Mouse (Mus musculus) limb, embryonic 10.5 days (tissue): ENCODE measurements around the gene Xrn1. TPM values are rescaled to one million over a fixed set of nuclear protein-coding genes. Genes with fewer than 3 reads are reported as not detected.
A peak's percentile ranks its signal among the peaks of the same experiment; 100 is the strongest.
"Not testable (repeated sequence)": the region's sequence is repeated elsewhere in the genome, so short reads cannot be mapped to it uniquely, and the experiment has no call there.

Experiments
- DNase-seq: peaks from one replicate; pipeline ENCODE4 v3.0.0-alpha.2; 2017; ENCODE audit warnings: low spot score
- H3K27ac ChIP-seq: fragments of 300-500 bp; sonication (generic); 2 replicates; pipeline ENCODE4 v1.5.1; 2016; ENCODE audit warnings: mild to moderate bottlenecking
- H3K27me3 ChIP-seq: fragments of 300-500 bp; sonication (generic); 2 replicates; pipeline ENCODE4 v1.6.1; 2016; ENCODE audit warnings: low read depth, mild to moderate bottlenecking; ENCODE audit not compliant: poor library complexity, severe bottlenecking
- H3K36me3 ChIP-seq: fragments of 300-500 bp; sonication (generic); 2 replicates; pipeline ENCODE4 v1.6.1; 2016; ENCODE audit warnings: mild to moderate bottlenecking, moderate library complexity
- H3K4me1 ChIP-seq: fragments of 300-500 bp; sonication (generic); 2 replicates; pipeline ENCODE4 v1.6.1; 2016
- H3K4me3 ChIP-seq: fragments of 300-500 bp; sonication (generic); 2 replicates; pipeline ENCODE4 v1.5.1; 2016; ENCODE audit warnings: mild to moderate bottlenecking, moderate library complexity
- H3K9me3 ChIP-seq: fragments of 300-500 bp; sonication (generic); replicated peaks from 2 replicates; pipeline ENCODE4 v1.6.1; 2016; ENCODE audit warnings: mild to moderate bottlenecking
- WGBS: fragments of 180-500 bp; shearing (Covaris S2); methylation state at CpG from one replicate; pipeline ENCODE4 v1.1.7; 2016; 5-methylcytosine and 5-hydroxymethylcytosine counted together
- polyA plus RNA-seq: library from polyadenylated mRNA; unstranded; fragments of >200 nt; fragmentation: Nextera tagmentation; extraction: Ambion mirVana; gene quantifications from 2 replicates; pipeline ENCODE4 v1.2.1, GENCODE M21; 2016

Gene Xrn1
- 17.0 and 20.0 TPM in 2 replicates for polyA plus RNA-seq

GRCm38 (mm10) chr9:95954585-95955461 is at the start of gene Xrn1:
Gene Xrn1, plus strand, starts transcription at chr9:95954760.
- H3K36me3 ChIP-seq, result peaks cover 33% of the 10 kb centered on the region
- H3K4me3 ChIP-seq, result peak within 1 kb of the TSS; percentile 89
- no peaks in the 10 kb centered on the region for H3K4me1 ChIP-seq
- H3K27ac ChIP-seq, result peak within 1 kb of the TSS; percentile 97
- no peaks in the 10 kb centered on the region for H3K9me3 ChIP-seq
- no peaks in the 10 kb centered on the region for H3K27me3 ChIP-seq
- WGBS, result under 1% methylated on average over 57 of the region's 57 CpGs
- DNase-seq, result peak; percentile 94

DNA sequence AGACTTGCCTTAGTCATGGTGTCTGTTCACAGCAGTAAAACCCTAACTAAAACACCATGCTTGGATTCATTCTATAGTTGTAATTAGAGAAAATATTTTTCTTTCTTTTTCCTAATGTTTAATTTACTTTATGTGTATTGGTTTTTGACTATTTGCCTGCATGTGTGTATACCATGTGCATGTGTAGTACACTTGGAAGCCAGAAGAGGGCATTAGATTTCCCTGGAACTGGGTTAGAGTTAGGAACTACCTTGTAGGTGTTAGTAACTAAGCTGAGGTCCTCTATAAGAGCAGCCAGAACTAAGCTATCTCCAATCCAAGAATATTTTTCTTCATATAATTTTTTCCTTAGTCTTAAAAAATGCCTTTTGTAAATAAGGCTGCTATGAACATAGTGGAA is 21.7 kb upstream of the Xrn1 start:
- H3K36me3 ChIP-seq, result peaks cover 27% of the 10 kb centered on the region
- no peaks in the 10 kb centered on the region for H3K9me3 ChIP-seq
- DNase-seq, result no peak
- no peaks in the 10 kb centered on the region for H3K4me1 ChIP-seq
- H3K27ac ChIP-seq, result no peak overlapping the region
- H3K4me3 ChIP-seq, result no peak overlapping the region
- no peaks in the 10 kb centered on the region for H3K27me3 ChIP-seq

- 91% methylated on average over 4 of the region's 4 CpGs for WGBS
- Histone ChIP-seq H3K36me3 (peaks cover 24% of the 10 kb centered on the region), H3K27ac (no peak overlapping the region), H3K27me3 (no peaks in the 10 kb centered on the region), H3K9me3 (no peaks in the 10 kb centered on the region), H3K4me1 (no peaks in the 10 kb centered on the region), H3K4me3 (peak overlapping the region; percentile 89)
- no peak for DNase-seq
Observed at GRCm38 (mm10) chr9:95953658-95954057, 902 bp upstream of the Xrn1 start.

- Histone ChIP-seq H3K27me3 (no peaks in the 10 kb centered on the region), H3K27ac (peak overlapping the region; percentile 97), H3K4me3 (peak overlapping the region; percentile 89), H3K36me3 (peaks cover 27% of the 10 kb centered on the region), H3K9me3 (no peaks in the 10 kb centered on the region), H3K4me1 (no peaks in the 10 kb centered on the region)
- 0% methylated on average over 7 of the region's 7 CpGs for WGBS
- DNase-seq, result peak; percentile 55
Observed at GRCm38 (mm10) chr9:95954226-95954584, 355 bp upstream of the Xrn1 start.

GRCm38 (mm10) chr9:95957611-95958010 is 3.1 kb downstream of the Xrn1 start:
- no peaks in the 10 kb centered on the region for H3K4me1 ChIP-seq
- 89% methylated on average over 2 of the region's 2 CpGs for WGBS
- H3K4me3 ChIP-seq, result no peak overlapping the region
- H3K36me3 ChIP-seq, result peaks cover 32% of the 10 kb centered on the region
- no peak overlapping the region for H3K27ac ChIP-seq
- no peak for DNase-seq
- H3K9me3 ChIP-seq, result no peaks in the 10 kb centered on the region
- no peaks in the 10 kb centered on the region for H3K27me3 ChIP-seq

- no peak for DNase-seq
- H3K27me3 ChIP-seq, result no peaks in the 10 kb centered on the region
- no peaks in the 10 kb centered on the region for H3K9me3 ChIP-seq
- no peak overlapping the region for H3K4me3 ChIP-seq
- peaks cover 32% of the 10 kb centered on the region for H3K36me3 ChIP-seq
- no peak overlapping the region for H3K27ac ChIP-seq
- H3K4me1 ChIP-seq, result no peaks in the 10 kb centered on the region
- 93% methylated on average over 7 of the region's 7 CpGs for WGBS
Observed at GRCm38 (mm10) chr9:95958041-95958730, 3.6 kb downstream of the Xrn1 start.

- 98% methylated on average over 2 of the region's 2 CpGs for WGBS
- not testable (repeated sequence) for H3K27ac ChIP-seq
Observed at GRCm38 (mm10) chr9:95958731-95959105, 4.2 kb downstream of the Xrn1 start.

GRCm38 (mm10) chr9:95959246-95959645 is 4.7 kb downstream of the Xrn1 start:
- H3K27me3 ChIP-seq, result no peaks in the 10 kb centered on the region
- no peak overlapping the region for H3K4me3 ChIP-seq
- no peaks in the 10 kb centered on the region for H3K4me1 ChIP-seq
- WGBS, result 93% methylated on average over 6 of the region's 6 CpGs
- DNase-seq, result no peak
- H3K27ac ChIP-seq, result no peak overlapping the region
- peaks cover 36% of the 10 kb centered on the region for H3K36me3 ChIP-seq
- H3K9me3 ChIP-seq, result no peaks in the 10 kb centered on the region

More at GRCm38 (mm10) chr9:95958731-95959105, 4.2 kb downstream of the Xrn1 start:
- not testable (repeated sequence) for H3K9me3 ChIP-seq, H3K4me1 ChIP-seq, H3K4me3 ChIP-seq, DNase-seq, H3K27me3 ChIP-seq
- H3K36me3 ChIP-seq, result peaks cover 32% of the 10 kb centered on the region

DNA sequence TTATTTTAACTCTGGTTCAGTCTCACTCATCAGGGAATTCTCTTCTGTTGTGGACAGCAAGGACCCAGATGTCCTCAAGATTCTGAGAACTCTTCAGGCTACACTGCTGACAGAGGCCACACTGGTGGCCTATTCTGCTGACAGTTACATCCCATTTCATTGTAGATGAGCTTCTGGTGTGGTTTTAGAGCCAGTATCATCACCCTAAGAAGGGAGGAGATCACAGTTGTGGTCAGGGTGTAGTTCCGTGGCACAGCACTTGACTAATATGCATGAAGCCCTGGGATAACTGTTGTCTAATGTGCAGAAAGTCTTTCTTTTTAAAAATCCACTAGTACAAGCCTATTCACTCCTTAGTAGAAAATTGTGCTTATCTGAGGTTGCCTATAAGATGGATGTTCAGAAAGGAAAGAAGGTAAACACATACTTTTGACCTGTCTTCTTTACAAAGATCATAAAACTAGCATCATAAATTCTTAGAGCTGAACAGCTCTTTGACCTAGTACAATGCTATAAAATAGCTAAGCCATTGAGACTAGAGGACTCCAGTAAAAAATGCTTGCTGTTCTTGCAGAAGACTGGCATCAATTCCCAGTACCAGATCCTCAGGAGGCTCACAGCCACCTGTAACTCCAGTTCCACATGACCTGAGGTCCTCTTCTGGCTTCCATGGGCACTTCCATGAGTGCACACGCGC is 5.3 kb downstream of the Xrn1 start:
- Histone ChIP-seq H3K4me1 (no peaks in the 10 kb centered on the region), H3K9me3 (no peaks in the 10 kb centered on the region), H3K27me3 (no peaks in the 10 kb centered on the region), H3K36me3 (peaks cover 42% of the 10 kb centered on the region), H3K27ac (no peak overlapping the region), H3K4me3 (no peak overlapping the region)
- DNase-seq, result no peak
- 95% methylated on average over 3 of the region's 3 CpGs for WGBS

DNA sequence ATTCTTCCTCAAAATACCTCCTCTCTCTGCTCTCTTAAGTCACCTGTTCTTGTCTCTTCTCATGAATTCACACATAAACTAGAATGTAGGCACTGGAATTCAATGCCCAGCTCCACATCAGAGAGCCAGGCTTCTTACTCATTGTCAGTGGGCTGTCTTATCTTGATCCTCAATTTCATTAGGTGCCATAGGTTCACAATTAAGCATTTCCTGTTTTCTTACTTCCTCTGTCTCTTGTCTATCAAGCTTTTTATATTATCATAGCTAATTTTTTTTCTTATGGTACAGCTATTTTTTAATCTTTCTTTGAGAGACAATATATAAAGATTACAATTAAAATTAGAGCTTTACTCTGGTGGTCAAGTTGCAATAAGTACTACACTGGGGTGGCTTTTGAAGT is 6.5 kb downstream of the Xrn1 start:
- no peak overlapping the region for H3K27ac ChIP-seq
- no peak overlapping the region for H3K4me3 ChIP-seq
- no peak for DNase-seq
- H3K27me3 ChIP-seq, result no peaks in the 10 kb centered on the region
- H3K4me1 ChIP-seq, result no peaks in the 10 kb centered on the region
- no peaks in the 10 kb centered on the region for H3K9me3 ChIP-seq
- H3K36me3 ChIP-seq, result peaks cover 54% of the 10 kb centered on the region

GRCm38 (mm10) chr9:95964037-95964436 is 9.5 kb downstream of the Xrn1 start:
- DNase-seq, result no peak
- Histone ChIP-seq H3K27ac (no peak overlapping the region), H3K4me3 (no peak overlapping the region), H3K4me1 (no peaks in the 10 kb centered on the region), H3K9me3 (no peaks in the 10 kb centered on the region), H3K27me3 (no peaks in the 10 kb centered on the region), H3K36me3 (peaks cover 54% of the 10 kb centered on the region)
- 93% methylated on average over 13 of the region's 13 CpGs for WGBS

- peaks cover 86% of the 10 kb centered on the region for H3K36me3 ChIP-seq
- WGBS, result 91% methylated on average over 2 of the region's 2 CpGs
Observed at GRCm38 (mm10) chr9:95978279-95978678, 23.7 kb downstream of the Xrn1 start.

GRCm38 (mm10) chr9:95979896-95980295 is 25.3 kb downstream of the Xrn1 start:
- Histone ChIP-seq H3K27me3 (no peaks in the 10 kb centered on the region), H3K4me1 (no peaks in the 10 kb centered on the region), H3K9me3 (no peaks in the 10 kb centered on the region), H3K4me3 (no peak overlapping the region), H3K36me3 (peaks cover 89% of the 10 kb centered on the region), H3K27ac (no peak overlapping the region)
- DNase-seq, result no peak
- WGBS, result 93% methylated on average over 6 of the region's 6 CpGs

More at GRCm38 (mm10) chr9:95978279-95978678, 23.7 kb downstream of the Xrn1 start:
- Histone ChIP-seq H3K4me1 (no peaks in the 10 kb centered on the region), H3K27me3 (no peaks in the 10 kb centered on the region), H3K9me3 (no peaks in the 10 kb centered on the region), H3K4me3 (no peak overlapping the region), H3K27ac (no peak overlapping the region)
- no peak for DNase-seq
